Mouse (Mus musculus): ENCODE measurements around the gene Zfp729a.
A peak's percentile ranks its signal among the peaks of the same experiment; 100 is the strongest.
"Not testable (repeated sequence)": the region's sequence is repeated elsewhere in the genome, so short reads cannot be mapped to it uniquely, and the experiment has no call there.

Gene Zfp729a

DNA sequence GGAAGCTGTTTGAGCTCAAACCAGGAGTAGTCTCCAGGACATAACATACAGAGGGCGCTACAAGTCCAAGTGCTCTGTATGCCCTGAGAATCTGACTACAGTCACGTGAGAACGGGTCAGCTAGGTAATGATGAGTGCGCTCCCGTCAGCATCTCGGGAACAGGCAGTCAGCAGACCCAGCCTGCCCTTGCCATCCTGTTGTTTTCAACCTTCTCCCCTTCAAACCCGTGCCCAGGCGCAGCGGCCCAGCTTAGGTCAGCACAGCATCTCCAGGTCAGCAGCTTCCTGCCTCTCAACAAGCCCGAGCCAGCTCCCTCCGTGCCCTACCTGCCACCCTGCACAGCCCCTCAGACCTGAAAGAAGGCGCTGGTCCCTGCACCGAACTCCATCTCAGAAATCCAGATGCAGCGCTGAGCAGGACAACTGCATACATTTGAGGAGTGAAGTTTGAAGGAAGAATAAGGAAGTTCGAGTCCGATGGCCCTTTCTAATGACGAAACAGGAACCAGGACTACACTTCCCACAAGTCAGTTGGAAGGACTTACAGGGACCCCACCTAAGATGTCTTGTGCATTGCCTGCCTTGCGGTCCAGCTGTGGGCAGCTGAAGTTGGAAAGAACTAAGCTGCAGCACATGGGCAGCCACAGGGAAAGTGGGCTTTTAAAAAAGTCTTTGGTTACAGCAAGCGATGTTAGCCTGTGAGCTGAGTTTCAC is at the start of gene Zfp729a, which contains the start of gene Gm49345:
Zfp729a (minus strand) TSS at position 498 of the 714 bp plus-strand sequence.
Gm49345 (minus strand) TSS at position 476 of the 714 bp plus-strand sequence.
- peak; percentile 60 to 73 for DNase-seq (ENCODE audit: low read depth in 1 of 2, low spot score in 2 of 2)

DNA sequence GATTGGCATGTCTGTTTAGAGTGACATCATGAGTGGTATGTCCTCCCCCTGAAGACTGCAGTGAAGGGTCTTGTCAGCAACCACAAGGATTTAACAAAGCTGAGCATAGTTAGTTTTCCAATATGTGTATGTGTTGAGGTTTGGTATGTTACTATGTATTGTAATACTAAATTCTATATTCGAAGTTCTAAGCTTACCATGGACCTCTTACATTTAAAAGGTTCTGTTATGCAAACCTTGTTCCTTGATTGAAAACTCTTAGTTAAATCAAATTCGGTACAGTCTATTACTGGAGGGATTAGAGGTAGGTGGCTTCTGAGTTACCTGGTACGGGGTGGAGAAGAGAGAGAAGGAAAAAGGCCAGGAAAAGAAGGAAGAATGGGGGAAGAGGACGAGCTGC is 49.4 kb upstream of the Zfp729a start, which contains the start of gene Zfp738:
Zfp738 (minus strand) TSS at position 101 of the 400 bp plus-strand sequence.
- DNase-seq (ENCODE audit: low read depth in 1 of 2, low spot score in 2 of 2), result no peak

DNA sequence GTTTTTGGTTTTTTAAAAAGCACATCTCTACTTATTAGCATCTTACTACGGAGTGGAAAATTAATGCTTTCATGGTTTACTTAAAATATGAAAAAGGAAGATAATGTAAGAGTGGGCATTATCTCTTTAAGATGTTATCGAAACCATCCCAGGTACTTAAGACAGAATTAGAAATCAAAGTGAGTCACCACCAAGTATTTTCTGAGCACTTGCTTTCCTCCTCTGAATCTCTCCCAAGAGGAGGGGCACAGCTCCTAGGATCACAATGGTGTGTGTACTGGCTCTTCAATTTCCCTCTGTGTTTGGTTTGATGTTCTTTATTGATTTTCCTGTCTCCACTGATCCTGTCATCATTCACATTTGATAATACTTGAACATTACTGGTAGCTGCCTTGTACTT is 46.2 kb upstream of the Zfp729a start:
- not testable (repeated sequence) for DNase-seq (ENCODE audit: low read depth in 1 of 2, low spot score in 2 of 2)

DNA sequence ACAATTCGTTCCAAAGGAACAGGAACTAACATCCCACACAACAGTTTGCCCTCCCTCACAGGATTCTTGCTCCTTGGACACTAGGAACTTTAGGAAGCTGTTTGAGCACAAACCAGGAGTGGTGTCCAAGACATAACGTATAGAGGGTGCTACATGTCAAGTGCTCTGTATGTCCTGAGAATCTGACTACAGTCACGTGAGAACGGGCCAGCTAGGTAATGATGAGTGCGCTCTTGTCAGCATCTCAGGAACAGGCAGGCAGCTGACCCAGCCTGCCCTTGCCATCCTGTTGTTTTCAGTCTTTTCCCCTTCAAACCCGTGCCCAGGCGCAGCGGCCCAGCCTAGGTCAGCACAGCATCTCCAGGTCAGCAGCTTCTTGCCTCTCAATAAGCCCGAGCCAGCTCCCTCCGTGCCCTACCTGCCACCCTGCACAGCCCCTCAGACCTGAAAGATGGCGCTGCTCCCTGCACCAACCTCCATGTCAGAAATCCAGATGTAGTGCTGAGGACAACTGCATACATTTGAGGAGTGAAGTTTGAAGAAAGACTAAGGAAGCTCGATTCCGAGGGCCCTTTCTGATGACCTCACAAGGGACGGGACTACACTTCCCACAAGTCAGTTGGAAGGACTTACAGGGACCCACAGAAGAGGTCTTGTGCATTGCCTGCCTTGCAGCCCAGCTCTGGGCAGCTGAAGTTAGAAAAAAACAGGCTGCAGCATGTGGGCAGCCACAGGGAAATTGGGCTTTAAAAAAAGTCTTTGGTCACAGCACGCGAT is 45.6 kb upstream of the Zfp729a start:
- DNase-seq (ENCODE audit: low read depth in 1 of 2, low spot score in 2 of 2), result peak; percentile 46 to 71

DNA sequence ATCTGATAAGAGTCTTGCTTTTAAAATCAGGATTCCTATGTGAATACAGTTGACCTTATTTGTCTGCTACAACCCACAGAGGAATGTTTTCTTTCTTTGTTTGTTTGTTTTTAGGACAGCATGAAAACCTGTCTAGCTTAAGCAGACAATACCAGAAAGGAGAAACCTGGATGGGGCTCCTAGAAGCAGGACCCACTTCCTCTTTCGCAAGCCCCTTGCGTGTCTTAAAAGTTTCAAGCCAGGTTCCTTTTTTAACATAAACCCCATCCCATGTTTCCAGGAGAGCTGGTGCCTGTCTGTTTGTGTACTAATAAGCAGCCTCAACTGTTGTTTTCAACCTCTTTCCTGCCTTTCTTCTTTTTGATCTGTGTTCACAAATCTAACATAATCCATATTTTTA is 37.3 kb upstream of the Zfp729a start:
- DNase-seq (ENCODE audit: low read depth in 1 of 2, low spot score in 2 of 2), result no peak

DNA sequence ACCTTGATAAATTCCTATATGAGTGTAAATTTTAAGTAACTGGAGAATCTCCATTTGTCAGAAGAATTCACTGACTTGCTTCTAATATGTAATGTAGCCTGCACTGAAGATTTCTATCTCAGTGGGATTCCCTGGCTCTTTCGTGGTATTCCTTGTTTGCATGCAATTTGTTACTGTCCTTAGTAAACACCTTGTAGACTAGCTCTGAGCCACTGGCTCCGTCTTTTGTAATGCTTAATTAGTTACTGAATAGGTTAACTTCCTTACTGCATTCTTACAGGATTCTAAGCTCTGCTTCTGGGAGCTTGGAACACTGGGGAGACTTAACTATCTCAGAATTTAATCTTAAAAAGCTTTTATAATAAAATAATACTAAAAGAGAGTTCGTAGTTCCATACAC is 14.9 kb upstream of the Zfp729a start:
- DNase-seq (ENCODE audit: low read depth in 1 of 2, low spot score in 2 of 2), result no peak

DNA sequence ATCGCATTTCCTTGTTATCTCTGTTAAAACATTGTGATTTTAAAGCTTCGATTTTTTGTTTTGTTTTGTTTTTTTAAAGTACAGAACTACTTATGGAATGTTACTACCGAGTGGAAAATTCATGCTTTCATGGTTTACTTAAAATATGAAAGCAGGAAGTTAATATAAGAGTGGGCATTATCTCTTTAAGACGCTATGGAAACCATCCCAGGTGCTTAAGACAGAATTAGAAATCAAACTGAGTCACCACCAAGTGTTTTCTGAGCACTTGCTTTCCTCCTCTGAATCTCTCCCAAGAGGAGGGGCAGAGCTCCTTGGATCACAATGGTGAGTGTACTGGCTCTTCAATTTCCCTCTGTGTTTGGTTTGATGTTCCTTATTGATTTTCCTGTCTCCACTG is 27.5 kb downstream of the Zfp729a start:
- DNase-seq (ENCODE audit: low read depth in 1 of 2, low spot score in 2 of 2), result no peak

DNA sequence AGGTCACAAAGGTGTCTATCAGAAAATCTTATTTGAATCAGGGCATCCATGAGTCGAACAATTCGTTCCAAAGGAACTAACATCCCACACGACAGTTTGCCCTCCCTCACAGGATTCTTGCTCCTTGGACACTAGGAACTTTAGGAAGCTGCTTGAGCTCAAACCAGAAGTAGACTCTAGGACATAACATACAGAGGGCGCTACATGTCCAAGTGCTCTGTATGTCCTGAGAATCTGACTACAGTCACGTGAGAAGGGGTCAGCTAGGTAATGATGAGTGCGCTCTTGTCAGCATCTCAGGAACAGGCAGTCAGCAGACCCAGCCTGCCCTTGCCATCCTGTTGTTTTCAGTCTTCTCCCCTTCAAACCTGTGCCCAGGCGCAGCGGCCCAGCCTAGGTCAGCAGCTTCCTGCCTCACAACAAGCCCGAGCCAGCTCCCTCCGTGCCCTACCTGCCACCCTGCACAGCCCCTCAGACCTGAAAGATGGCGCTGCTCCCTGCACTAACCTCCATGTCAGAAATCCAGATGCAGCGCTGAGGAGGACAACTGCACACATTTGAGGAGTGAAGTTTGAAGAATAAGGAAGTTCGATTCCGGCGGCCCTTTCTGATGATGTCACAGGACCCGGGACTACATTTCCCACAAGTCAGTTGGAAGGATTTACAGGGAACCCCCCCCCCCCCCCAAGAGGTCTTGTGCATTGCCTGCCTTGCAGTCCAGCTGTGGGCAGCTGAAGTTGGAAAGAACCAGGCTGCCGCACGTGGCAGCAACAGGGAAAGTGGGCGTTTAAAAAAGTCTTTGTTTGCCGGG is 28.3 kb downstream of the Zfp729a start, which contains the start of gene Zfp729b:
Zfp729b (minus strand) TSS at position 642 of the 811 bp plus-strand sequence.
- peak; percentile 64 to 89 for DNase-seq (ENCODE audit: low read depth in 1 of 2, low spot score in 2 of 2)

DNA sequence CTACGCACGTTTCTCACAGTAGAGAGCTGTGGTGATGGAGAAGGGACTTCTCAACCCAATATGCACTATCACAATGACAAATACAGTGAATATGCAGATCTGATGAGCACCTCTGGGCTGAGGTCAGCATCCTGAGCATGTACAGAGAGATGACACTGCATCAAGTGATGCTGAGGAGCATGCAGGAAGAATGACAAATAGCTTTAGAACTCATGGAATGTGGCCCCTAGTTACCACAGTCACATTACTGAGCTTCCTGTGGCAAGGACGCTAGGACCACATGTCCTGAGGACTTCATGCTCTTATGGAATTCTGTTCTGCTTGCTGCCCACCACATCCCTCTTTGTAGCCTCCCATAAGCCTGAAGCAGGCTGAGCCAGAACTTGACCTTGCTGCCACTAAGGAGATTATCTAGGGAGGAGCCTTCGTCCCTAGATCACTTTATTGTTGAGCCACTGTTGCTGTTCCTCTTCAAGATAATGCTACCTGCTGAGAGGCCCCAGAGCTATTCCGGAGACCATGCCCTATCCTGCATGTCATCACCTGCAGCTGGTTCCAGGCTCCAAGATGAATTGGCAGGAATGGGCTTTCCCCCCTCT is 64.9 kb downstream of the Zfp729a start:
- DNase-seq (ENCODE audit: low read depth in 1 of 2, low spot score in 2 of 2), result no peak
